Mouse (Mus musculus) heart, embryonic 11.5 days (tissue): ENCODE data around the gene Ccm2l. TPM values are rescaled to one million over a fixed set of nuclear protein-coding genes. Genes with fewer than 3 reads are reported as not detected.

Source experiments
- ATAC-seq: fragments of 200-750 bp; cut with Nextera tagmentation; replicated peaks from 2 replicates; pipeline ENCODE4 v1.8.0; 2017; ENCODE audit warnings: moderate library complexity; ENCODE audit not compliant: insufficient number of reproducible peaks, low FRiP score, low TSS enrichment
- H3K27ac ChIP-seq: fragments of 300-500 bp; sonication (generic); 2 replicates; pipeline ENCODE4 v1.5.1; 2014; ENCODE audit warnings: mild to moderate bottlenecking, low read depth, low read length
- H3K27me3 ChIP-seq: fragments of 300-500 bp; sonication (generic); 2 replicates; pipeline ENCODE4 v1.6.1; 2014; ENCODE audit warnings: mild to moderate bottlenecking, low read length, mixed read lengths; ENCODE audit not compliant: control insufficient read depth, insufficient read depth
- H3K36me3 ChIP-seq: fragments of 300-500 bp; sonication (generic); 2 replicates; pipeline ENCODE4 v1.6.1; 2014; ENCODE audit warnings: mild to moderate bottlenecking, low read length, moderate library complexity, mixed read lengths; ENCODE audit not compliant: control insufficient read depth, insufficient read depth
- H3K4me1 ChIP-seq: fragments of 300-500 bp; sonication (generic); 2 replicates; pipeline ENCODE4 v1.6.1; 2014; ENCODE audit warnings: low read length; ENCODE audit not compliant: control insufficient read depth, insufficient read depth
- H3K4me2 ChIP-seq: fragments of 300-500 bp; sonication (generic); 2 replicates; pipeline ENCODE4 v1.6.1; 2014; ENCODE audit warnings: mild to moderate bottlenecking, moderate library complexity
- H3K4me3 ChIP-seq: fragments of 300-500 bp; sonication (generic); 2 replicates; pipeline ENCODE4 v1.5.1; 2014; ENCODE audit warnings: low read depth, low read length
- H3K9ac ChIP-seq: fragments of 300-500 bp; sonication (generic); 2 replicates; pipeline ENCODE4 v1.6.1; 2014; ENCODE audit warnings: mild to moderate bottlenecking, low read depth, low read length, moderate library complexity
- H3K9me3 ChIP-seq: fragments of 300-500 bp; sonication (generic); replicated peaks from 2 replicates; pipeline ENCODE4 v1.6.1; 2016; ENCODE audit warnings: low read length; ENCODE audit not compliant: control insufficient read depth
- WGBS: fragments of 180-500 bp; shearing (Covaris S2); extraction: QIAGEN DNeasy Blood & Tissue Kit; methylation state at CpG from one replicate; pipeline ENCODE4 v1.1.7; 2014; ENCODE audit not compliant: insufficient replicate concordance; 5-methylcytosine and 5-hydroxymethylcytosine counted together
- polyA plus RNA-seq: library from polyadenylated mRNA; unstranded; fragments of >200 nt; fragmentation: Nextera tagmentation; extraction: Ambion mirVana; gene quantifications from 2 replicates; pipeline ENCODE4 v1.2.1, GENCODE M21; 2014

Gene Ccm2l
- 5.2 and 6.1 TPM in 2 replicates for polyA plus RNA-seq

GRCm38 (mm10) chr2:153065747-153066508, at the start of gene Ccm2l:
TSS of gene Ccm2l (plus strand) at chr2:153065955.
- WGBS, result 37% methylated on average over 12 of the region's 12 CpGs
- peak; percentile 61 for ATAC-seq
- Histone ChIP-seq H3K9ac (peak within 1 kb of the TSS; percentile 17; the same call in 1 of the 2 replicates), H3K4me2 (peak within 1 kb of the TSS; percentile 43), H3K36me3 (no peaks in the 10 kb centered on the region), H3K9me3 (no peaks in the 10 kb centered on the region), H3K4me1 (no peaks in the 10 kb centered on the region), H3K27ac (peak within 1 kb of the TSS; percentile 77), H3K4me3 (peak within 1 kb of the TSS; percentile 33), H3K27me3 (peaks cover 37% of the 10 kb centered on the region)

GRCm38 (mm10) chr2:153016786-153017185, 49.0 kb upstream of the Ccm2l start:
- Histone ChIP-seq H3K4me1 (peaks cover 7% of the 10 kb centered on the region), H3K36me3 (peaks cover 3% of the 10 kb centered on the region; the same call in 1 of the 2 replicates), H3K4me3 (no peak overlapping the region), H3K9me3 (no peaks in the 10 kb centered on the region), H3K9ac (no peak overlapping the region), H3K4me2 (no peak overlapping the region), H3K27me3 (peaks cover 6% of the 10 kb centered on the region), H3K27ac (no peak overlapping the region)
- 44% methylated on average over 5 of the region's 5 CpGs for WGBS
- no peak for ATAC-seq

- H3K36me3 ChIP-seq, result no peaks in the 10 kb centered on the region
- H3K27me3 ChIP-seq, result peaks cover 6% of the 10 kb centered on the region
Measured at GRCm38 (mm10) chr2:153019355-153019754, 46.4 kb upstream of the Ccm2l start.

GRCm38 (mm10) chr2:153021163-153021562, 44.6 kb upstream of the Ccm2l start:
- H3K36me3 ChIP-seq, result no peaks in the 10 kb centered on the region
- no peak overlapping the region for H3K27ac ChIP-seq
- WGBS, result 75% methylated on average over 3 of the region's 3 CpGs
- H3K9me3 ChIP-seq, result no peaks in the 10 kb centered on the region
- H3K9ac ChIP-seq, result no peak overlapping the region
- no peak overlapping the region for H3K4me2 ChIP-seq
- ATAC-seq, result no peak
- H3K4me1 ChIP-seq, result no peaks in the 10 kb centered on the region
- H3K27me3 ChIP-seq, result peaks cover 12% of the 10 kb centered on the region
- H3K4me3 ChIP-seq, result no peak overlapping the region

More at GRCm38 (mm10) chr2:153019355-153019754, 46.4 kb upstream of the Ccm2l start:
- H3K4me1 ChIP-seq, result peaks cover 2% of the 10 kb centered on the region
- no peak overlapping the region for H3K4me3 ChIP-seq
- H3K4me2 ChIP-seq, result no peak overlapping the region
- H3K9ac ChIP-seq, result no peak overlapping the region
- no peak overlapping the region for H3K27ac ChIP-seq
- no peak for ATAC-seq
- H3K9me3 ChIP-seq, result no peaks in the 10 kb centered on the region
- WGBS, result 78% methylated on average over 3 of the region's 3 CpGs

GRCm38 (mm10) chr2:153022855-153023254, 42.9 kb upstream of the Ccm2l start:
- Histone ChIP-seq H3K27me3 (peaks cover 15% of the 10 kb centered on the region), H3K9ac (no peak overlapping the region), H3K4me1 (no peaks in the 10 kb centered on the region), H3K27ac (no peak overlapping the region), H3K36me3 (no peaks in the 10 kb centered on the region), H3K4me3 (no peak overlapping the region), H3K4me2 (no peak overlapping the region), H3K9me3 (no peaks in the 10 kb centered on the region)
- WGBS, result 64% methylated on average over 4 of the region's 4 CpGs
- no peak for ATAC-seq

GRCm38 (mm10) chr2:153026052-153026451, 39.7 kb upstream of the Ccm2l start:
- H3K4me1 ChIP-seq, result no peaks in the 10 kb centered on the region
- H3K4me2 ChIP-seq, result no peak overlapping the region
- no peak for ATAC-seq
- WGBS, result 65% methylated on average over 7 of the region's 7 CpGs
- no peak overlapping the region for H3K9ac ChIP-seq
- no peak overlapping the region for H3K27ac ChIP-seq
- H3K9me3 ChIP-seq, result no peaks in the 10 kb centered on the region
- H3K4me3 ChIP-seq, result no peak overlapping the region
- H3K27me3 ChIP-seq, result peaks cover 30% of the 10 kb centered on the region
- no peaks in the 10 kb centered on the region for H3K36me3 ChIP-seq

GRCm38 (mm10) chr2:153027501-153027900, 38.3 kb upstream of the Ccm2l start:
- Histone ChIP-seq H3K36me3 (no peaks in the 10 kb centered on the region), H3K4me3 (no peak overlapping the region), H3K4me2 (no peak overlapping the region), H3K9ac (no peak overlapping the region), H3K27ac (no peak overlapping the region), H3K4me1 (peaks cover 8% of the 10 kb centered on the region; the same call in 1 of the 2 replicates), H3K9me3 (no peaks in the 10 kb centered on the region), H3K27me3 (peaks cover 44% of the 10 kb centered on the region)
- WGBS, result 43% methylated on average over 4 of the region's 4 CpGs
- no peak for ATAC-seq

- Histone ChIP-seq H3K27ac (no peak overlapping the region), H3K4me3 (no peak overlapping the region), H3K9ac (no peak overlapping the region), H3K4me1 (peaks cover 8% of the 10 kb centered on the region; the same call in 1 of the 2 replicates), H3K4me2 (no peak overlapping the region), H3K36me3 (no peaks in the 10 kb centered on the region), H3K27me3 (peaks cover 67% of the 10 kb centered on the region), H3K9me3 (no peaks in the 10 kb centered on the region)
- WGBS, result 27% methylated on average over 4 of the region's 4 CpGs
- no peak for ATAC-seq
Measured at GRCm38 (mm10) chr2:153030422-153030821, 35.3 kb upstream of the Ccm2l start.
